Mouse (Mus musculus) splenic B cell, adult 2 months (primary cell): ENCODE results near the gene Aldh6a1.

Experiments used
- DNase-seq: peaks from one replicate; pipeline ENCODE4 v3.0.0-alpha.2; 2011; ENCODE audit warnings: low read depth, low spot score
- H3K27me3 ChIP-seq: 2 replicates; pipeline ENCODE4 v1.6.1; 2012; ENCODE audit warnings: mild to moderate bottlenecking, low read length, moderate library complexity, mixed read lengths; ENCODE audit not compliant: control insufficient read depth, poor library complexity, insufficient read depth, severe bottlenecking
- H3K36me3 ChIP-seq: 2 replicates; pipeline ENCODE4 v1.6.1; 2012; ENCODE audit warnings: mild to moderate bottlenecking, low read length, moderate library complexity, mixed read lengths; ENCODE audit not compliant: control insufficient read depth, poor library complexity, insufficient read depth, severe bottlenecking

The Aldh6a1 gene

GRCm38 (mm10) chr12:84400068-84400467 is 50.7 kb downstream of the Aldh6a1 start:
- Histone ChIP-seq H3K27me3 (no peaks in the 10 kb centered on the region), H3K36me3 (peaks cover 7% of the 10 kb centered on the region)
- DNase-seq = no peak

- no peaks in the 10 kb centered on the region for H3K27me3 ChIP-seq
- peaks cover 7% of the 10 kb centered on the region for H3K36me3 ChIP-seq
- DNase-seq = no peak
Observed at GRCm38 (mm10) chr12:84399663-84400062, 51.1 kb downstream of the Aldh6a1 start.

- no peak for DNase-seq
- H3K36me3 ChIP-seq = peaks cover 7% of the 10 kb centered on the region
- no peaks in the 10 kb centered on the region for H3K27me3 ChIP-seq
Observed at GRCm38 (mm10) chr12:84399135-84399534, 51.7 kb downstream of the Aldh6a1 start.

- no peaks in the 10 kb centered on the region for H3K27me3 ChIP-seq
- DNase-seq = no peak
- H3K36me3 ChIP-seq = peaks cover 7% of the 10 kb centered on the region
Observed at GRCm38 (mm10) chr12:84398629-84399028, 52.2 kb downstream of the Aldh6a1 start.

- Histone ChIP-seq H3K36me3 (peaks cover 3% of the 10 kb centered on the region), H3K27me3 (no peaks in the 10 kb centered on the region)
- no peak for DNase-seq
Observed at GRCm38 (mm10) chr12:84397685-84398084, 53.1 kb downstream of the Aldh6a1 start.

- Histone ChIP-seq H3K27me3 (no peaks in the 10 kb centered on the region), H3K36me3 (peaks cover 3% of the 10 kb centered on the region)
- DNase-seq = no peak
Observed at GRCm38 (mm10) chr12:84396947-84397679, 53.7 kb downstream of the Aldh6a1 start.

- Histone ChIP-seq H3K36me3 (peaks cover 2% of the 10 kb centered on the region), H3K27me3 (no peaks in the 10 kb centered on the region)
- no peak for DNase-seq
Observed at GRCm38 (mm10) chr12:84393847-84394246, 57.0 kb downstream of the Aldh6a1 start.

GRCm38 (mm10) chr12:84392681-84393080 is 58.1 kb downstream of the Aldh6a1 start:
- DNase-seq = no peak
- no peaks in the 10 kb centered on the region for H3K27me3 ChIP-seq

GRCm38 (mm10) chr12:84390336-84390735 is 60.5 kb downstream of the Aldh6a1 start:
- H3K36me3 ChIP-seq = peaks cover 6% of the 10 kb centered on the region
- DNase-seq = no peak

More at GRCm38 (mm10) chr12:84392681-84393080, 58.1 kb downstream of the Aldh6a1 start:
- peaks cover 2% of the 10 kb centered on the region for H3K36me3 ChIP-seq

GRCm38 (mm10) chr12:84388774-84389400 is 61.9 kb downstream of the Aldh6a1 start:
- DNase-seq = peak; percentile 76
- no peaks in the 10 kb centered on the region for H3K27me3 ChIP-seq
- peaks cover 7% of the 10 kb centered on the region for H3K36me3 ChIP-seq

More at GRCm38 (mm10) chr12:84390336-84390735, 60.5 kb downstream of the Aldh6a1 start:
- no peaks in the 10 kb centered on the region for H3K27me3 ChIP-seq

- peaks cover 7% of the 10 kb centered on the region for H3K36me3 ChIP-seq
- no peaks in the 10 kb centered on the region for H3K27me3 ChIP-seq
- peak; percentile 61 for DNase-seq
Observed at GRCm38 (mm10) chr12:84388097-84388496, 62.7 kb downstream of the Aldh6a1 start.

- no peak for DNase-seq
Observed at GRCm38 (mm10) chr12:84385408-84385807, 65.4 kb downstream of the Aldh6a1 start.

GRCm38 (mm10) chr12:84384644-84385081 is 66.1 kb downstream of the Aldh6a1 start:
- H3K36me3 ChIP-seq = peaks cover 5% of the 10 kb centered on the region
- DNase-seq = no peak
- no peaks in the 10 kb centered on the region for H3K27me3 ChIP-seq

More at GRCm38 (mm10) chr12:84385408-84385807, 65.4 kb downstream of the Aldh6a1 start:
- Histone ChIP-seq H3K36me3 (peaks cover 5% of the 10 kb centered on the region), H3K27me3 (no peaks in the 10 kb centered on the region)

GRCm38 (mm10) chr12:84382369-84382768 is 68.4 kb downstream of the Aldh6a1 start:
- no peaks in the 10 kb centered on the region for H3K27me3 ChIP-seq
- no peak for DNase-seq

More at GRCm38 (mm10) chr12:84382369-84382768, 68.4 kb downstream of the Aldh6a1 start:
- H3K36me3 ChIP-seq = peaks cover 11% of the 10 kb centered on the region
